Mouse (Mus musculus): ENCODE measurements around the gene Gfpt1. TPM values are rescaled to one million over a fixed set of nuclear protein-coding genes. Genes with fewer than 3 reads are reported as not detected.
A peak's percentile ranks its signal among the peaks of the same experiment; 100 is the strongest.

The Gfpt1 gene
- polyA plus RNA-seq, 1 experiment from 2014 or later, result 18.0 TPM

- Histone ChIP-seq H3K27me3 (ENCODE audit: control insufficient read depth, insufficient read depth, low read length) (no peaks in the 10 kb centered on the region), H3K36me3 (ENCODE audit: control insufficient read depth, insufficient read depth, low read length) (no peaks in the 10 kb centered on the region), H3K4me3 (ENCODE audit: low read depth, low read length) (no peak overlapping the region), H3K4me1 (ENCODE audit: control insufficient read depth, insufficient read depth, low read length) (no peaks in the 10 kb centered on the region), H3K4me2 (ENCODE audit: low read depth) (no peak overlapping the region), H3K27ac (ENCODE audit: low read depth, low read length) (no peak overlapping the region), H3K9ac (ENCODE audit: low read length) (no peak overlapping the region), H3K9me3 (ENCODE audit: control insufficient read depth, low read length) (no peaks in the 10 kb centered on the region)
- no peak for DNase-seq (ENCODE audit: low spot score)
- no peak for ATAC-seq (ENCODE audit: insufficient read depth, low FRiP score, low TSS enrichment)
- WGBS, result 90% methylated on average over 9 of the region's 9 CpGs
These were observed 57.8 kb downstream of the Gfpt1 start for GRCm38 (mm10) chr6:87100297-87101020.

- 13% methylated on average over 12 of the region's 12 CpGs for WGBS
- peak overlapping the region; percentile 30 for H3K4me2 ChIP-seq (ENCODE audit: low read depth)
- H3K4me1 ChIP-seq (ENCODE audit: control insufficient read depth, insufficient read depth, low read length), result no peaks in the 10 kb centered on the region
- H3K4me3 ChIP-seq (ENCODE audit: low read depth, low read length), result no peak overlapping the region
- no peaks in the 10 kb centered on the region for H3K36me3 ChIP-seq (ENCODE audit: control insufficient read depth, insufficient read depth, low read length)
- DNase-seq (ENCODE audit: low spot score) (peak; percentile 87), ATAC-seq (ENCODE audit: insufficient read depth, low FRiP score, low TSS enrichment) (peak; percentile 53; the same call in 1 of the 2 replicates)
- peak overlapping the region; percentile 20; the same call in 1 of the 2 replicates for H3K9ac ChIP-seq (ENCODE audit: low read length)
- no peaks in the 10 kb centered on the region for H3K9me3 ChIP-seq (ENCODE audit: control insufficient read depth, low read length)
- no peak overlapping the region for H3K27ac ChIP-seq (ENCODE audit: low read depth, low read length)
- no peaks in the 10 kb centered on the region for H3K27me3 ChIP-seq (ENCODE audit: control insufficient read depth, insufficient read depth, low read length)
These were observed 58.8 kb downstream of the Gfpt1 start for GRCm38 (mm10) chr6:87101281-87101954.

GRCm38 (mm10) chr6:87101955-87102353 is 59.3 kb downstream of the Gfpt1 start:
- H3K4me2 ChIP-seq (ENCODE audit: low read depth), result no peak overlapping the region
- no peak overlapping the region for H3K27ac ChIP-seq (ENCODE audit: low read depth, low read length)
- H3K27me3 ChIP-seq (ENCODE audit: control insufficient read depth, insufficient read depth, low read length), result no peaks in the 10 kb centered on the region
- no peaks in the 10 kb centered on the region for H3K9me3 ChIP-seq (ENCODE audit: control insufficient read depth, low read length)
- no peaks in the 10 kb centered on the region for H3K36me3 ChIP-seq (ENCODE audit: control insufficient read depth, insufficient read depth, low read length)
- no peaks in the 10 kb centered on the region for H3K4me1 ChIP-seq (ENCODE audit: control insufficient read depth, insufficient read depth, low read length)
- no peak for ATAC-seq (ENCODE audit: insufficient read depth, low FRiP score, low TSS enrichment)
- H3K9ac ChIP-seq (ENCODE audit: low read length), result no peak overlapping the region
- DNase-seq (ENCODE audit: low spot score), result no peak
- no peak overlapping the region for H3K4me3 ChIP-seq (ENCODE audit: low read depth, low read length)
- 36% methylated on average over 4 of the region's 4 CpGs for WGBS

DNA sequence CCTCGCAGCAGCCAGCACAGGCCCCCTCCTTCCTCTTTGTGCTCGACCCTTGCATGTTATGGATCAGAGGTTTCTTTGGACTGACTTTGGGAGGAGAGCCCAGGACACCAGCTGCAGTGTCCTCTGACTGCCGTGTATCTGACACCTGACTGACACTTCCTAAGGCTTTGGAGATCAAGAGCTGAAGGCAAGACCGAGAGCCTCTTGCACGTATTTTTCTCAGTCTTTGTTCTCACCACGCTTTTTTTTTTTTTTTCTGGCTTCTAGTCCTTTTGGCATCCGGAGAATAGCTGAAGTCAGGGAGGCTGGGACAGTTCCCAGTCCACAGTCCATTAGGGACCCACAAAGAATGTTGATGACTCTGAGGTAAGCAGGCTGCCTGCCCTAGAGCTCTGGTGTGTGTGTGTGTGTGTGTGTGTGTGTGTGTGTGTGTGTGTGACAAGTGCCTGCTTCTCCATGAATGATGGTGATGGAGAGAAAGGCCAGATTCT is 59.8 kb downstream of the Gfpt1 start:
- DNase-seq (ENCODE audit: low spot score) (no peak), ATAC-seq (ENCODE audit: insufficient read depth, low FRiP score, low TSS enrichment) (no peak)
- 38% methylated on average over 7 of the region's 7 CpGs for WGBS
- H3K9me3 ChIP-seq (ENCODE audit: control insufficient read depth, low read length), result no peaks in the 10 kb centered on the region
- no peaks in the 10 kb centered on the region for H3K27me3 ChIP-seq (ENCODE audit: control insufficient read depth, insufficient read depth, low read length)
- no peaks in the 10 kb centered on the region for H3K4me1 ChIP-seq (ENCODE audit: control insufficient read depth, insufficient read depth, low read length)
- no peaks in the 10 kb centered on the region for H3K36me3 ChIP-seq (ENCODE audit: control insufficient read depth, insufficient read depth, low read length)
- no peak overlapping the region for H3K4me2 ChIP-seq (ENCODE audit: low read depth)
- no peak overlapping the region for H3K9ac ChIP-seq (ENCODE audit: low read length)
- H3K4me3 ChIP-seq (ENCODE audit: low read depth, low read length), result no peak overlapping the region
- H3K27ac ChIP-seq (ENCODE audit: low read depth, low read length), result no peak overlapping the region

DNA sequence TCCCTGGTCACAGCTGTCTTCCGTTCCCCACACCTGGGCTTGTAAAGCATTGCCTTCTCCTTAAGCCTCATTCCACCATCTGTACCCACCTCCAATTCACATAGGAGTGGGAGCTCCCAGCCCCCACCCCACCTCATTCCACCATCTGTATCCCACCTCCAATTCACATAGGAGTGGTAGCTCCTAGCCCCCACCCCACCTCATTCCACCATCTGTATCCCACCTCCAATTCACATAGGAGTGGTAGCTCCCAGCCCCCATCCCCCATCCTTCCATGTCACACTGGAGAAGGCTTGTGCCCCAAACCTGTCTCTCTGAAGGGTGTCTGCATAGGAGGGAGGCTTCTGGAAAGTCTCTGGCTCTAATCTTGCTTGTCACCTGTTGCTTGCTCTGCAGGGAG is 60.7 kb downstream of the Gfpt1 start:
- Histone ChIP-seq H3K9ac (ENCODE audit: low read length) (no peak overlapping the region), H3K9me3 (ENCODE audit: control insufficient read depth, low read length) (no peaks in the 10 kb centered on the region), H3K27me3 (ENCODE audit: control insufficient read depth, insufficient read depth, low read length) (no peaks in the 10 kb centered on the region), H3K4me3 (ENCODE audit: low read depth, low read length) (no peak overlapping the region), H3K4me2 (ENCODE audit: low read depth) (no peak overlapping the region), H3K27ac (ENCODE audit: low read depth, low read length) (no peak overlapping the region), H3K36me3 (ENCODE audit: control insufficient read depth, insufficient read depth, low read length) (no peaks in the 10 kb centered on the region), H3K4me1 (ENCODE audit: control insufficient read depth, insufficient read depth, low read length) (no peaks in the 10 kb centered on the region)
- DNase-seq (ENCODE audit: low spot score) (no peak), ATAC-seq (ENCODE audit: insufficient read depth, low FRiP score, low TSS enrichment) (no peak)
- 74% methylated on average over 1 of the region's 1 CpGs for WGBS

GRCm38 (mm10) chr6:87104123-87104796 is 61.6 kb downstream of the Gfpt1 start, which contains the start of gene D6Ertd527e:
TSS of gene D6Ertd527e (plus strand) at chr6:87104746.
- 81% methylated on average over 11 of the region's 11 CpGs for WGBS
- Histone ChIP-seq H3K27me3 (ENCODE audit: control insufficient read depth, insufficient read depth, low read length) (no peaks in the 10 kb centered on the region), H3K27ac (ENCODE audit: low read depth, low read length) (no peak within 1 kb of the TSS), H3K9ac (ENCODE audit: low read length) (no peak within 1 kb of the TSS), H3K4me2 (ENCODE audit: low read depth) (no peak within 1 kb of the TSS), H3K4me3 (ENCODE audit: low read depth, low read length) (no peak within 1 kb of the TSS), H3K36me3 (ENCODE audit: control insufficient read depth, insufficient read depth, low read length) (no peaks in the 10 kb centered on the region), H3K9me3 (ENCODE audit: control insufficient read depth, low read length) (no peaks in the 10 kb centered on the region), H3K4me1 (ENCODE audit: control insufficient read depth, insufficient read depth, low read length) (no peaks in the 10 kb centered on the region)
- ATAC-seq (ENCODE audit: insufficient read depth, low FRiP score, low TSS enrichment), result no peak
- no peak for DNase-seq (ENCODE audit: low spot score)

DNA sequence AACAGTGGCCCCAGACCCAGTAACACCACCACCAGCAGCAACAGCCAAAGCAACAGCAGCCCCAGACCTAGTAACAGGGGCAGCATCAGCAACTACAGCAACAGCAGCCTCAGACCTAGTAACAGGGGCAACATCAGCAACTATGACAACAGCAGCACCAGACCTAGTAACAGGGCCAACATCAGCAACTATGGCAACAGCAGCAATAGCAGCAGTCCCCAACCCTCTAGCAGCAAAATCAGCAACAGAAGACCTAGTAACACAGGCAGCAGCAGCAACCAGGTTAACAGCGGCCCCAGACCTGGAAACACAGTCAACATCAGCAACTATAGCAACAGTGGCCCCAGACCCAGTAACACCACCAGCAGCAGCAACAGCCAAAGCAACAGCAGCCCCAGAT is 68.8 kb downstream of the Gfpt1 start:
- Histone ChIP-seq H3K27me3 (ENCODE audit: control insufficient read depth, insufficient read depth, low read length) (no peaks in the 10 kb centered on the region), H3K36me3 (ENCODE audit: control insufficient read depth, insufficient read depth, low read length) (no peaks in the 10 kb centered on the region), H3K27ac (ENCODE audit: low read depth, low read length) (no peak overlapping the region), H3K9me3 (ENCODE audit: control insufficient read depth, low read length) (no peaks in the 10 kb centered on the region), H3K4me3 (ENCODE audit: low read depth, low read length) (no peak overlapping the region), H3K9ac (ENCODE audit: low read length) (no peak overlapping the region), H3K4me1 (ENCODE audit: control insufficient read depth, insufficient read depth, low read length) (no peaks in the 10 kb centered on the region), H3K4me2 (ENCODE audit: low read depth) (no peak overlapping the region)
- WGBS, result 95% methylated on average over 1 of the region's 1 CpGs
- ATAC-seq (ENCODE audit: insufficient read depth, low FRiP score, low TSS enrichment) (no peak), DNase-seq (ENCODE audit: low spot score) (no peak)

- no peaks in the 10 kb centered on the region for H3K4me1 ChIP-seq (ENCODE audit: control insufficient read depth, insufficient read depth, low read length)
- H3K4me3 ChIP-seq (ENCODE audit: low read depth, low read length), result no peak overlapping the region
- H3K27me3 ChIP-seq (ENCODE audit: control insufficient read depth, insufficient read depth, low read length), result no peaks in the 10 kb centered on the region
- no peak overlapping the region for H3K4me2 ChIP-seq (ENCODE audit: low read depth)
- 87% methylated on average over 6 of the region's 6 CpGs for WGBS
- no peak for DNase-seq (ENCODE audit: low spot score)
- ATAC-seq (ENCODE audit: insufficient read depth, low FRiP score, low TSS enrichment), result no peak
- H3K27ac ChIP-seq (ENCODE audit: low read depth, low read length), result no peak overlapping the region
- no peak overlapping the region for H3K9ac ChIP-seq (ENCODE audit: low read length)
- H3K9me3 ChIP-seq (ENCODE audit: control insufficient read depth, low read length), result no peaks in the 10 kb centered on the region
- no peaks in the 10 kb centered on the region for H3K36me3 ChIP-seq (ENCODE audit: control insufficient read depth, insufficient read depth, low read length)
These were observed 69.5 kb downstream of the Gfpt1 start for GRCm38 (mm10) chr6:87112125-87112524.

Data from neural tube, embryonic 11.5 days (tissue).